Mouse (Mus musculus) heart, embryonic 14.5 days (tissue): ENCODE measurements around the gene Atf6. TPM values are rescaled to one million over a fixed set of nuclear protein-coding genes. Genes with fewer than 3 reads are reported as not detected.

ENCODE experiments used
- ATAC-seq: fragments of 200-750 bp; cut with Nextera tagmentation; 2 replicates; pipeline ENCODE4 v1.8.0; 2017; ENCODE audit warnings: low read depth, moderate TSS enrichment; ENCODE audit not compliant: insufficient number of reproducible peaks, insufficient read depth, low FRiP score
- H3K27ac ChIP-seq, 2 experiments: fragments of 200-500 bp in 1 of 2; fragments of 300-500 bp in 1 of 2; sonication (generic) in 1 of 2; replicated peaks in 1 of 2; 2 replicates each; pipeline ENCODE4 v1.5.1; 2012 to 2014; ENCODE audit warnings: low read depth in 2 of 2, low read length in 2 of 2, control low read depth in 1 of 2, mild to moderate bottlenecking in 1 of 2, mixed read lengths in 1 of 2; ENCODE audit not compliant: control insufficient read depth in 1 of 2, insufficient read depth in 1 of 2
- H3K27me3 ChIP-seq: fragments of 300-500 bp; sonication (generic); 2 replicates; pipeline ENCODE4 v1.6.1; 2014; ENCODE audit warnings: mild to moderate bottlenecking, low read length, control low read depth; ENCODE audit not compliant: control insufficient read depth, insufficient read depth
- H3K36me3 ChIP-seq: fragments of 300-500 bp; sonication (generic); 2 replicates; pipeline ENCODE4 v1.6.1; 2014; ENCODE audit warnings: mild to moderate bottlenecking, control low read depth, low read length, mixed read lengths; ENCODE audit not compliant: control insufficient read depth, insufficient read depth
- H3K4me1 ChIP-seq, 2 experiments: fragments of 200-500 bp in 1 of 2; fragments of 300-500 bp in 1 of 2; sonication (generic) in 1 of 2; 2 replicates each; pipeline ENCODE4 v1.6.1; 2012 to 2014; ENCODE audit warnings: low read length in 2 of 2, control low read depth in 1 of 2, mixed read lengths in 1 of 2; ENCODE audit not compliant: control insufficient read depth in 2 of 2, insufficient read depth in 2 of 2
- H3K4me2 ChIP-seq: fragments of 300-500 bp; sonication (generic); 2 replicates; pipeline ENCODE4 v1.6.1; 2014; ENCODE audit warnings: mild to moderate bottlenecking, low read length
- H3K4me3 ChIP-seq, 2 experiments: fragments of 200-500 bp in 1 of 2; fragments of 300-500 bp in 1 of 2; sonication (generic) in 1 of 2; 2 replicates each; pipeline ENCODE4 v1.5.1; 2012 to 2014; ENCODE audit warnings: low read length in 2 of 2, mild to moderate bottlenecking in 2 of 2, control low read depth in 1 of 2, low read depth in 1 of 2, moderate library complexity in 1 of 2; ENCODE audit not compliant: control insufficient read depth in 1 of 2, insufficient read depth in 1 of 2
- H3K9ac ChIP-seq: fragments of 300-500 bp; sonication (generic); 2 replicates; pipeline ENCODE4 v1.6.1; 2014; ENCODE audit warnings: mild to moderate bottlenecking, low read length
- H3K9me3 ChIP-seq: fragments of 300-500 bp; sonication (generic); 2 replicates; pipeline ENCODE4 v1.6.1; 2016; ENCODE audit warnings: low read length, control low read depth; ENCODE audit not compliant: control insufficient read depth
- WGBS: fragments of 180-500 bp; shearing (Covaris S2); extraction: QIAGEN DNeasy Blood & Tissue Kit; methylation state at CpG from one replicate; pipeline ENCODE4 v1.1.7; 2014; 5-methylcytosine and 5-hydroxymethylcytosine counted together
- polyA plus RNA-seq: library from polyadenylated mRNA; unstranded; fragments of >200 nt; fragmentation: Nextera tagmentation; extraction: Ambion mirVana; gene quantifications from 2 replicates; pipeline ENCODE4 v1.2.1, GENCODE M21; 2014

Gene Atf6
- polyA plus RNA-seq, 1 experiment from 2014 or later, result 14.4 TPM

- Histone ChIP-seq H3K4me3 (no peak overlapping the region), H3K36me3 (peaks cover 52% of the 10 kb centered on the region), H3K27me3 (no peaks in the 10 kb centered on the region), H3K9me3 (no peaks in the 10 kb centered on the region), H3K9ac (no peak overlapping the region), H3K4me1 (peaks cover 15 to 19% of the 10 kb centered on the region in 2 experiments), H3K4me2 (no peak overlapping the region), H3K27ac (no peak overlapping the region)
- ATAC-seq, result no peak
- 79% methylated on average over 11 of the region's 11 CpGs for WGBS
Measured at GRCm38 (mm10) chr1:170656518-170657227, 210.9 kb downstream of the Atf6 start.

GRCm38 (mm10) chr1:170655280-170655917 is 212.2 kb downstream of the Atf6 start:
- Histone ChIP-seq H3K27me3 (no peaks in the 10 kb centered on the region), H3K4me3 (no peak overlapping the region), H3K9ac (no peak overlapping the region), H3K4me2 (no peak overlapping the region), H3K36me3 (peaks cover 43% of the 10 kb centered on the region), H3K4me1 (peaks cover 26 to 32% of the 10 kb centered on the region in 2 experiments), H3K27ac (no peak overlapping the region), H3K9me3 (no peaks in the 10 kb centered on the region)
- 73% methylated on average over 5 of the region's 5 CpGs for WGBS
- no peak for ATAC-seq

Other genes starting within 250 kb of the Atf6 start
- 30.5 and 33.1 TPM in 2 replicates for gene Olfml2b, start 223.2 kb downstream of the Atf6 start, polyA plus RNA-seq
- not detected in 2 replicates for gene Gm26620, start 17.3 kb upstream of the Atf6 start, polyA plus RNA-seq
- gene Dusp12, start 17.8 kb upstream of the Atf6 start, polyA plus RNA-seq, result 23.0 and 27.5 TPM in 2 replicates
- gene Fcrlb, start 45.2 kb upstream of the Atf6 start, polyA plus RNA-seq, result 0.15 TPM in 1 of 2 replicates, not detected in the other
- gene Fcrla, start 59.8 kb upstream of the Atf6 start, polyA plus RNA-seq, result 0.15 TPM in 2 replicates
- 0.82 and 1.1 TPM in 2 replicates for gene Fcgr2b, start 108.8 kb upstream of the Atf6 start, polyA plus RNA-seq
- 1.0 and 1.5 TPM in 2 replicates for gene Fcgr4, start 151.1 kb upstream of the Atf6 start, polyA plus RNA-seq
- gene Fcgr3, start 197.2 kb upstream of the Atf6 start, polyA plus RNA-seq, result 9.7 and 9.8 TPM in 2 replicates
- 3.0 and 4.7 TPM in 2 replicates for gene Cfap126, start 246.1 kb upstream of the Atf6 start, polyA plus RNA-seq